Mouse (Mus musculus): Measurements from ENCODE around the gene Trim46.

DNA sequence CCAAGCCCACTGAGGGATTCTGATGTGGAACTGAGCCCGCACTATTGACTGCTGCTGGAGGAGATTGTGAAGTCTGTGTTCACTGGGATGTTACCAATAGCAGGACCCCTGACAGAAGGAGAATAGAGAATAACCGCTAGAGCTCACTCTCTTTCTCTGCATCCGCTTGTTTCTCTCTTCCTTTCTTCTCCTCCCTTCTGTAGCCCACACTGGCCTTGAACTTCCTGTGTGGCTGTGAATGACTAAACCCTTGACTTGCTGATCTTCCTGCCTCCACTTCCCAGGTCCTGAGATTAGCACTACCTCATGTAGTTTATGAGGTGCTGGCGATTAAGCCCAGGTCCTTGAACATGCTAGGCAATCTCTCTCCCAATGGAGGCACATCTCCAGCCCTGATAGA lies 1.4 kb upstream of the Trim46 start:
- TF ChIP-seq CTCF (IDR thresholded peaks at IDR 0.05; ENCODE audit: low read depth) (no peak), EP300 (optimal IDR thresholded peaks at IDR 0.05) (no peak)

Measured in stomach, postnatal 0 days (tissue).